Mouse (Mus musculus): ENCODE measurements at regions not wholly inside any gene's neighbourhood (a gene's known extent, or its start where the extent isn't known, plus 50 kb on each side); places are given as distances from the start of the nearest gene placed in this dataset.

DNA sequence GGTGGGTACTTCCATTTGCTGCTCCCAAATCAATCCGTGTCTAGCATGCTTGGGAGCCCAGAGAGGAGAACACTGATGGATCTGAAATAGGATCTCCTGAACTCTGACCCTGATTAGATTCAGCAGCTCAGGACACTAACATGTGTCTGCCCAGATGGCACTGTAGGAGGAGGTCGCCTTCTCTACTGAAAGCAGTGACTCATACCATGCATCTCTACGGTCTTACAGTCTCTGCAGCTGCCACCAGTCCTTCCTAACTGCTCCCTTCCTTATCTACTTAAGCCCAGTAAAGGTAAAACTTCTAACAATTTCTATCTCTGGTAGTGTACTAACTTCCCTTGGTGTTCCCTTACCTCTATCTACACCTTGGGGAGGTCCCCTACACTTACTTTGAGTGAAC is 80.7 kb upstream of the Il12b start:
- no peak overlapping the region for H3K4me3 ChIP-seq
- no peaks in the 10 kb centered on the region for H3K27me3 ChIP-seq
- H3K4me1 ChIP-seq (replicated peaks) = peaks cover 2% of the 10 kb centered on the region; the same call in 1 of the 2 replicates
- no peak for ATAC-seq (replicated peaks; ENCODE audit: insufficient number of reproducible peaks, insufficient read depth, low FRiP score, low read depth)
- H3K4me2 ChIP-seq = no peak overlapping the region
- no peaks in the 10 kb centered on the region for H3K9me3 ChIP-seq (replicated peaks)
- no peaks in the 10 kb centered on the region for H3K36me3 ChIP-seq
- WGBS = 92% methylated on average over 3 of the region's 3 CpGs
- H3K9ac ChIP-seq = no peak overlapping the region
- H3K27ac ChIP-seq = no peak overlapping the region

- Histone ChIP-seq H3K36me3 (no peaks in the 10 kb centered on the region), H3K4me2 (no peak overlapping the region), H3K4me3 (no peak overlapping the region), H3K9me3 (replicated peaks) (no peaks in the 10 kb centered on the region), H3K27ac (no peak overlapping the region), H3K9ac (no peak overlapping the region), H3K4me1 (replicated peaks) (peaks cover 2% of the 10 kb centered on the region; the same call in 1 of the 2 replicates), H3K27me3 (no peaks in the 10 kb centered on the region)
- ATAC-seq (replicated peaks; ENCODE audit: insufficient number of reproducible peaks, insufficient read depth, low FRiP score, low read depth) = peak; percentile 62; the same call in 1 of the 2 replicates
- WGBS = 35% methylated on average over 2 of the region's 2 CpGs
These were observed 76.5 kb upstream of the Il12b start for GRCm38 (mm10) chr11:44323314-44323713.

DNA sequence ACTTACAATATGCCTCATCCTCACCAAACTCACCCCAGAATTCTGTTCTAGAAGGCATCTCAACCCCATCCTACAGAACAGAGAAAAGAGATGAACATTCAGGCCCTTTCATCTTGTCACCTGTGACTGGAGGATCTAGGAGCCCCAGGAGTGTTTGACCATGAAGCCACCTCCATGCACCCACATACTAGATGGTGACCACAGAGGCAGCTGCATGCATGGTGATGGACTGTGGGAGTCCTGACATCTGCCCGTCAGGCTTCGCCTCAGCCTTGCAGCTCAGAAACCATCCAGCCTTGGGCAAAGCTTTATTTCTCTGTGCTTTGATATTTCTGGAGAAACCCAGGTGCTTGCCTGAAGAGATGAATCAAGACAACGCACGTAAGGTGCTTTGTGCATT is 74.8 kb upstream of the Il12b start:
- no peak overlapping the region for H3K4me2 ChIP-seq
- H3K4me1 ChIP-seq (replicated peaks) = peaks cover 2% of the 10 kb centered on the region; the same call in 1 of the 2 replicates
- H3K4me3 ChIP-seq = no peak overlapping the region
- no peak overlapping the region for H3K27ac ChIP-seq
- H3K27me3 ChIP-seq = no peaks in the 10 kb centered on the region
- H3K9me3 ChIP-seq (replicated peaks) = no peaks in the 10 kb centered on the region
- 89% methylated on average over 4 of the region's 4 CpGs for WGBS
- no peak overlapping the region for H3K9ac ChIP-seq
- no peaks in the 10 kb centered on the region for H3K36me3 ChIP-seq
- no peak for ATAC-seq (replicated peaks; ENCODE audit: insufficient number of reproducible peaks, insufficient read depth, low FRiP score, low read depth)

DNA sequence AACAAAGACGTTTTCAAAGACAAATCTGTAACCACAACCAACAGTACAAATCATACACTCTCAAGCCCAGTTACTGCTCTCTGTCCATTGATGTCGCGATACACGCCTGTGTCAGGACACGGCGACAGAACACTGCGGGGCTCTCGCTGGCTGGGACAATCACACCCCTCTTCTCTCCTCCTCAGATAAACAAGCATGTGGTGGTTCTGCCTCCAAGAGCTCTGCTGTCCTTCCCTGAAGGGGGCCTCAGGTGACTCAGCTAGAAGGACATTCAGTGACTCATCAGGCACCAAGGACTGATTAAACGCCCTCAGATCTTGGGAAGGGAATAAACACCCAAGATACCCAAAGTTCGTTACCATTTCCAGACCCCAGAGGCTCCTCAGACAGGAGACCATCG is 74.3 kb upstream of the Il12b start:
- 69% methylated on average over 11 of the region's 11 CpGs for WGBS

DNA sequence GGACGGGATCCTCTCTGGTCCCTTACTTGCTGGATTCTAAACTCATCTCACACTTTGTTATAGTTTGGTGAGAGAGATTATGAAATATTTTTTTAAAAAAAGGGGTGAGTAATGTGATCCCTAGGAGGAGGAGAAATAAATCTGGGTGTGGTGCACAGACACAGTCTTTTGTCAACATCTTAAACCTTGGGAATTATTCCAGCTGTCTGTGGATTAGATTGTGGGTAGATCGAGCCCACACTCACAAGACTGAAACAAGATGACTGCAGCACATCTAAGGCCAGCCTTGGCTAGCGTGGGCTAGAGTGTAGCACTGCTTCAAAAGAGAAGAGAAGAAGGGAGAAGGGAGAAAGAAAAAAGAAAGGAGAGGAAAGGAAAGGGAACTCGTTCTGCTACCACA is 70.4 kb upstream of the Il12b start:
- H3K36me3 ChIP-seq = no peaks in the 10 kb centered on the region
- H3K9ac ChIP-seq = no peak overlapping the region
- no peak overlapping the region for H3K4me3 ChIP-seq
- H3K4me2 ChIP-seq = no peak overlapping the region
- 0 out of 2 replicates have a peak, but pooled peaks cover 2% of the 10 kb centered on the region for H3K4me1 ChIP-seq (replicated peaks)
- H3K27ac ChIP-seq = no peak overlapping the region
- ATAC-seq (replicated peaks; ENCODE audit: insufficient number of reproducible peaks, insufficient read depth, low FRiP score, low read depth) = no peak
- WGBS = 73% methylated on average over 4 of the region's 4 CpGs
- H3K9me3 ChIP-seq (replicated peaks) = no peaks in the 10 kb centered on the region
- peaks cover 5% of the 10 kb centered on the region; the same call in 1 of the 2 replicates for H3K27me3 ChIP-seq

More for the DNA sequence above, 74.3 kb upstream of the Il12b start:
- Histone ChIP-seq H3K36me3 (no peaks in the 10 kb centered on the region), H3K27ac (no peak overlapping the region), H3K27me3 (no peaks in the 10 kb centered on the region), H3K4me1 (replicated peaks) (peaks cover 2% of the 10 kb centered on the region; the same call in 1 of the 2 replicates), H3K9me3 (replicated peaks) (no peaks in the 10 kb centered on the region), H3K4me3 (no peak overlapping the region), H3K4me2 (no peak overlapping the region), H3K9ac (no peak overlapping the region)
- no peak for ATAC-seq (replicated peaks; ENCODE audit: insufficient number of reproducible peaks, insufficient read depth, low FRiP score, low read depth)

GRCm38 (mm10) chr11:44330438-44330837 is 69.4 kb upstream of the Il12b start:
- no peak overlapping the region for H3K9ac ChIP-seq
- no peak overlapping the region for H3K27ac ChIP-seq
- no peak overlapping the region for H3K4me2 ChIP-seq
- no peak for ATAC-seq (replicated peaks; ENCODE audit: insufficient number of reproducible peaks, insufficient read depth, low FRiP score, low read depth)
- no peak overlapping the region for H3K4me3 ChIP-seq
- H3K4me1 ChIP-seq (replicated peaks) = 0 out of 2 replicates have a peak, but pooled peaks cover 2% of the 10 kb centered on the region
- peaks cover 5% of the 10 kb centered on the region; the same call in 1 of the 2 replicates for H3K27me3 ChIP-seq
- no peaks in the 10 kb centered on the region for H3K36me3 ChIP-seq
- H3K9me3 ChIP-seq (replicated peaks) = no peaks in the 10 kb centered on the region
- 77% methylated on average over 6 of the region's 6 CpGs for WGBS

DNA sequence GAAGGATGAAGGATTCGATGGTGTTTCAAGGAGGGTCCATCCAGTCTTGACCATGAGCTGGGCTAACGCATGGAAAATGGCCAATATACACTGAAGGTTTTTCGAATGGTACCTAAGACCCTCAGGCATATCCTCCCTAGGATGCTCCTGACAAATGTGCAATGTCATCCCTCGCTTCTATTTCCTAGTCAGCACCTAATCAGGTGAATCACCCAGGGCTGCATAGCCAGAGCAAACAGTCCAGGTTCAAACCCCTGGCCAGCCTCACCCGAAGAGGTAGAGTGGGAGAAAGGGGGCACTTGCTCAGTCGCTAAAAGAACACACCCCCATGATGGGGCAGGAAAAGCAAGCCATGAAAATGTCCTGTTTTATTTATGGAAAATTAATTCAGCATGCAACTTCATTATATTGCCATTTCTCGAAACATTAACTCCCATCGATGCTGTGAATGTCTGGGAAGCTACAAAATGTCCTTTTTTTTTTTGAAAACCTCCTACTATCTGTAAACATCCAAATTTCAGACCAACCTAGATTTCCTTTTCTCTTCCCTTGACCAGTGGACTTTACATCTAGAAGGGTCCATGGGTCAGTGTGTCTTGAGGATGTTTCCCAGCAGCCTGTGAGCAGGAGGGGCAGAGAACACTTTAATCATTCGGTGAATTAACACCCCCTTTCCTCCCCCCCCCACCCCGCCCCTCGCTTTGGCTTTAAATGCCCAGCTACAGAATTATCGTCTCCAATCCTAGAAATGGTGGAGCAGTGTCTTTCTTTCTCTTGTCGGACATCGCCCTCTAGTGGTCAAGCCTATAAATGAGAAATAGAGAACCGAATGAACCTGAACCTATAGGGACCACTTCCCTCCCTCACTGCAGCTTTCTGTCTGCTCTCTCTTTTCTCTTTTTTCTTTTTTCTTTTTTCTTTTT is 68.8 kb upstream of the Il12b start:
- H3K9ac ChIP-seq = no peak overlapping the region
- no peaks in the 10 kb centered on the region for H3K36me3 ChIP-seq
- H3K4me1 ChIP-seq (replicated peaks) = 0 out of 2 replicates have a peak, but pooled peaks cover 2% of the 10 kb centered on the region
- H3K4me3 ChIP-seq = no peak overlapping the region
- H3K9me3 ChIP-seq (replicated peaks) = no peaks in the 10 kb centered on the region
- no peak overlapping the region for H3K4me2 ChIP-seq
- no peak overlapping the region for H3K27ac ChIP-seq
- peaks cover 5% of the 10 kb centered on the region; the same call in 1 of the 2 replicates for H3K27me3 ChIP-seq
- no peak for ATAC-seq (replicated peaks; ENCODE audit: insufficient number of reproducible peaks, insufficient read depth, low FRiP score, low read depth)
- 35% methylated on average over 15 of the region's 15 CpGs for WGBS

DNA sequence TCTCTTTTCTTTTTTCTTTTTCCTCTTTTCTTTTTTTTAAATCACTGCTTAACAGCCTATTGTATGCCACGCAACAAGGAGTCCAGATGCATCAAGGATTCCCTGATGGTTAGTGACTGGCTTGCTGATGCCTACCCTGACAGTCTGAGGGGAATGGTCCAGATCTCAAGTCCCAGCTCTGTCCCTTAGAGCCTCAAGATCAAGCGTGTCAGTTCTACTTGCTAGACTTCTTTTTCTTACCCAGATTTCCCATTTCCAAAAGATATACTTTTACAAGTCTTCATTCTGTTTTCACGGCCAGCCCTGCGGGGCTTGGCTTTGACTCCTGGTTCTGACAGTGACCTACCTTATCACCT is 68.1 kb upstream of the Il12b start:
- H3K4me3 ChIP-seq = no peak overlapping the region
- no peak overlapping the region for H3K9ac ChIP-seq
- ATAC-seq (replicated peaks; ENCODE audit: insufficient number of reproducible peaks, insufficient read depth, low FRiP score, low read depth) = no peak
- H3K36me3 ChIP-seq = no peaks in the 10 kb centered on the region
- no peak overlapping the region for H3K4me2 ChIP-seq
- WGBS = 51% methylated on average over 4 of the region's 4 CpGs
- H3K9me3 ChIP-seq (replicated peaks) = no peaks in the 10 kb centered on the region
- H3K27ac ChIP-seq = no peak overlapping the region
- 0 out of 2 replicates have a peak, but pooled peaks cover 2% of the 10 kb centered on the region for H3K4me1 ChIP-seq (replicated peaks)
- peaks cover 5% of the 10 kb centered on the region; the same call in 1 of the 2 replicates for H3K27me3 ChIP-seq

DNA sequence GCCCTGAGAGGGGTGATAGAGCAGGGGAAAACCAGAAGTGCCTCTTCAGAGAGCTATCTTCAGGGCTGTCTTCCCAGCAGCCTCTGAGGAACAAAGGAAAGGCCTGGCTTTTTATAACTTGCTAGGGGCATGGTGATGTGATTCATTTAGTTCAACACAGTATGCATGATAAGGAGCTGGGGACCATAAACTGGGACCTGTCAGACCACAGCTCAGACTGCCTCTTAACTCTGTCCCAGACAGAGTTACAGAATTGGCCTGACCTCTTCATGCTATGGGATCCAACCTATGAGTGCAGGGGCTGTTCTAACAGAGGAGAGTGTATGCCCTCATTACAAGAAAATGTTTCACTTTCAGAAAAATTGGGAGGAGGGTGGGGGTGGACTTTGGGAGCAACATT is 59.3 kb upstream of the Il12b start:
- peak; percentile 70; the same call in 1 of the 2 replicates for ATAC-seq (replicated peaks; ENCODE audit: insufficient number of reproducible peaks, insufficient read depth, low FRiP score, low read depth)
- Histone ChIP-seq H3K9ac (no peak overlapping the region), H3K27ac (peak overlapping the region; percentile 66), H3K9me3 (replicated peaks) (no peaks in the 10 kb centered on the region), H3K36me3 (no peaks in the 10 kb centered on the region), H3K4me1 (replicated peaks) (peaks cover 14% of the 10 kb centered on the region), H3K27me3 (no peaks in the 10 kb centered on the region), H3K4me3 (no peak overlapping the region), H3K4me2 (no peak overlapping the region)

DNA sequence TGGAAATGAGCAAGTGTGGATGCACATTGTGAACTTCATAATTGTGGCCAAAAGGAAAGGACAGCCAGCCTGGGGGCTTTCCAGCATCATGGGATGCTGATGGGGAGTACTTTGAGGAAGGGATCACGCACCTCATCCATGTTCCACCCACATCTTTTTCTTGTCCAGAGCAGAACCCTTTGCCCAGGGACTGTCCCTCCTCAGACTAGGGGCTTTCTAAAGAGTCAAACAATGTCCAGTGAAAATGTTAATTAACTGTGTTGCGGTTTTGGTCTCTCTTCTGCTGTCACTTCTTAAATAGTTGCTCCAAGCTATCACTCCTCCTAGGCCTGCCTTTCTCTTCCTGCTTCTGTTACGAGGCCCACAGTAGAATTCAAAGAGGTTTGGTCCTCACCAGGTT is 51.6 kb upstream of the Il12b start:
- 80% methylated on average over 3 of the region's 3 CpGs for WGBS
- ATAC-seq (replicated peaks; ENCODE audit: insufficient number of reproducible peaks, insufficient read depth, low FRiP score, low read depth) = no peak

DNA sequence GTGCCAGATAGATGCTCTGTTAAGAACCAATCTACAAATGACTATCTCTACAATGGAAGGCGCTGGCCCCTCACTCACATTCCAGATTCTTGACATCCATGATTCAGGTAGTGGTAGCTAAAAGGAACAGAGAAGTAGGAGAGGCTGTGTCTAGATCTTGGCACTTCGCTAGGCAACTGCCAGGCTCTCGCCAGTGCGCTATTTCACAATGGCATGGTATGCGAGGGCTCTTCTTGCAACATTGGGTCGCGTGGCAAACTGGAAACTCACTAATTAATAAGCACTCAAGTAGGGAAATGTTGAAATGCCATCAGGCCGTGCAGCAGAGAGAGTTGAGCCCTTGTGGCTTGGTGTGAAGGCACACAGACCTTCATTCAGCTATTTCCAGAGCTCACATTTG is 50.3 kb upstream of the Il12b start:
- Histone ChIP-seq H3K9ac (no peak overlapping the region), H3K4me1 (replicated peaks) (peaks cover 4% of the 10 kb centered on the region; the same call in 1 of the 2 replicates), H3K9me3 (replicated peaks) (no peaks in the 10 kb centered on the region), H3K4me3 (no peak overlapping the region), H3K36me3 (no peaks in the 10 kb centered on the region), H3K27me3 (no peaks in the 10 kb centered on the region), H3K27ac (no peak overlapping the region), H3K4me2 (no peak overlapping the region)
- ATAC-seq (replicated peaks; ENCODE audit: insufficient number of reproducible peaks, insufficient read depth, low FRiP score, low read depth) = no peak
- WGBS = 86% methylated on average over 8 of the region's 8 CpGs

More for the DNA sequence above, 51.6 kb upstream of the Il12b start:
- H3K9me3 ChIP-seq (replicated peaks) = no peaks in the 10 kb centered on the region
- H3K36me3 ChIP-seq = no peaks in the 10 kb centered on the region
- peaks cover 4% of the 10 kb centered on the region; the same call in 1 of the 2 replicates for H3K4me1 ChIP-seq (replicated peaks)
- no peaks in the 10 kb centered on the region for H3K27me3 ChIP-seq
- no peak overlapping the region for H3K4me2 ChIP-seq
- H3K4me3 ChIP-seq = no peak overlapping the region
- no peak overlapping the region for H3K9ac ChIP-seq
- no peak overlapping the region for H3K27ac ChIP-seq
